Mouse (Mus musculus) thymus, postnatal 4 days (tissue): ENCODE measurements around the gene Slc39a11.

Experiments used
- DNase-seq: peaks from one replicate; pipeline ENCODE4 v3.0.0; 2021

The Slc39a11 gene

DNA sequence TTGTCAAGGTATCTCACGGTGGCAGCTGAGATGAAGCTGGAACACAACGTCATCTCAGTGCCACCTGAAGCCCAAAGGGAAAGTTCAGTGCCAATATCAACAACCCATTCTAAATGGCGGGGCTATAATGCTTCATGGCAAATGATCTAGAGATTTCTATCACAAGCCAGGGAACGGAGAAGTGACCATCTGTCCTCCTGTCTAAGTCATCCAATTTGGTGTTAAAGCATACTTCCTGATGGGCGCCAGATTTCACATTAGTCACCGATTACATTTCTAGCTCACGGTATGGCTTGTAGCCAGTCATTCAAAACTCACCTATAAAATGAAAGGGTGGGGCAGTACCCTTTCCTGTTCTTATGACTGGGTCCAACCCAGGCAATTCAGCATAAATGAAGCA, 435.1 kb downstream of the Slc39a11 start:
- no peak for DNase-seq

- no peak for DNase-seq
Observed at GRCm38 (mm10) chr11:113212390-113213025, 437.4 kb downstream of the Slc39a11 start.

GRCm38 (mm10) chr11:113209220-113209878, 440.5 kb downstream of the Slc39a11 start:
- no peak for DNase-seq

DNA sequence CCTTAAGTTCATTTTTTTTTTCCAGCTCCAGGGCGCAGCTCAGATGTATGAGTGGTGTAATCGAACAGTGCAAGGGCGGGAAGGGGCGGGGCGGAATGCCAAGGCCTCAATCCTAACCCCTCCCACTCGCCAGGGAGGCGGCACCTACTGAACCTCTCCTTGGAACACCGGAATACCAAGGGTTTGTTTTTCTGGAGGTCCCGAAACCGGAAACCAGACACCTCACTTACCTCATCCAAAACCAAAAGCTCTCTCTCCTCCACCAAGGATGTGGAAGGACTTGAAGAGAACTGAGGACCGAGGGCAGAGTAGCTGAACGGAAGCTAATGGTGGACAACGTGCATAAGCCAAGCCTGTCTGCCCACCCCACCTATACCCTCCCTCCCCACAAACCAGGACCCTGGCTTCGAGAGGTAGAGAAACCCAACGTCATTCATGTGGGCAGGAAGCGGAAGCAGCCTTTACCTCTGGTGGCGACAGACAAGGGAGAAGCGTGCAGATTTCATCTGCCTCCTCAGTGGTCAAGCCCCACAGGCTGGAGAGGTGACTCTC, 441.3 kb downstream of the Slc39a11 start:
- DNase-seq = no peak

- no peak for DNase-seq
Observed at GRCm38 (mm10) chr11:113207966-113208365, 441.9 kb downstream of the Slc39a11 start.

GRCm38 (mm10) chr11:113206099-113206498, 443.8 kb downstream of the Slc39a11 start:
- DNase-seq = no peak

DNA sequence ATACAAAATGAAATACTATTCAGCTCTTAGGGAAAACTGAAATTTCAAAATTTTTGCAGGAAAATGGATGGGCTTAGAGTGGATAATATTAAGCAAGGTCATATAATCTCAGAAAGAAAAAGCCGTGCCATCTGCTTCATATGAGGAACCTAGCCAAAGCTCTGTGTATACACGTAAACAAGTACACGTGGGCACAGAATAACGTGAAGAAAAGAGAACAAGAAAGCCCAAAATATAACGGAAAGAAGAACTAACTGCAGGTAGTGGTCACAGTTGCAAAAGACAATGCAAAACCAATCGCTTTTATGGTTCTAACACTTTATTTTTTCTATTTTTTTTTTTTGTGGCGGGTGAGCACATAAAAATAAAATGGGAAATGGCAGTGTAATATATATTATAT, 446.9 kb downstream of the Slc39a11 start:
- DNase-seq = no peak

GRCm38 (mm10) chr11:113201470-113201997, 448.3 kb downstream of the Slc39a11 start:
- peak; percentile 42 for DNase-seq

DNA sequence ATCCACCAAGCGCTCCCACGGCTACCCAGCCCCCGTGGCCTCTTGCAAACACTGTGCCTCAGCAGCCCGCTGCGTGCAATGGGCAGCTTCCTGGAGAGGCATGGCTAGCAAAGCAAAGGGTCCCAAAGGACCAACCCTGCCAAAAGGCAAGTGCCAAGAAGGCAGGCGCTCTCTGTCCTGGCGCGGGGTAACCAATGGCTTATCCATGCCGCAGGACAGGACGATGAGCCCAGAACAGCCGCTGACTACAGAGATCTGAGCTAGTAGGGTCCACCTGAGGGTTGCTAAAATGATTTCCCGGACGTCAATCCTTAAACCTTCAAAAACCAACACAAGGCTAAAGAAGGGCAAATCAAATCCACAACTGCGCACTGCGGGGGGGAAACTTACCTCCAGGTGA, 449.0 kb downstream of the Slc39a11 start:
- DNase-seq = no peak

DNA sequence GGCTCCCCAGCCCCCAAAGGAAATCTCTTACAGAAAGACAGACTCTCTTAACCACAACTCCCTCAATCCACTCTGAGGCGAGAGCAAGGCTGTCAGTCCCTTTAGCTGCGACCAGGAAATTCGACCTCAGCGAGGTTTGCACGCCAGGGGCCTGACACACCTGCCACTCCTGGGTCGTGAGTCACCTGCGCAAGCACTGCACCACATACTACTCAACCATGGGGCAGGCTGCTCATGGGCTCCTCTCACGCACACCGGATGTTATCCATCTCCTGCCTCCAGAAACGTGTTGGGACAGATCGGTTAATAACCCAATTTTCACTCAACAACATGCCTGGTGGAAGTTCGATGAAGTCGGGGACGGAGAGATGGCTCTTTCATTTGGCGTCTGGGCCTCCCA, 451.3 kb downstream of the Slc39a11 start:
- DNase-seq = no peak

DNA sequence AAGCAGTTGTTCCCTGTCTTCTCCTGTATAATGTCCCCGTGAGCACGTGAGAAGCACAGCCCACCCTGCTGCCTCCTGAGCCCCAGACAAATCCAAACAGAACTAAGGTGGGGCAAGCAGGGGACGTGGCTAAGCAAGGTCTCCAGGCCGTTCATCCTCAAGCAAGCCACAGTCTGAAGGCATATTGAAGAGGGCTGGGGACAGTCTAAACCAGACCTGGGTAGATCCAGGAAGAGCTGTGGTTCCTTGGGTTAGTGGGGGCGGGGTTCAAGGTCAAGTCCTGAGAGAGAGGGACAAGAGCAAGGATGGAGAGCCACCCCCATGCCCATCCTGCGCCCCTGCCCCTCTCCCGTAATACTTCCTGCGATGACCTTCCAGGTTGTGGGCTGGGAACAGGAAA, 452.3 kb downstream of the Slc39a11 start:
- DNase-seq = no peak

- no peak for DNase-seq
Observed at GRCm38 (mm10) chr11:113196234-113197007, 453.5 kb downstream of the Slc39a11 start.
